Mouse (Mus musculus) ES-E14 (cell line): ENCODE data around the gene Cse1l.

ENCODE experiments used
- CHD2 ChIP-seq: IDR thresholded peaks from 2 replicates; pipeline ENCODE4 v1.6.1; 2014; ENCODE audit warnings: mild to moderate bottlenecking, low read depth, low read length, inconsistent platforms
- HCFC1 ChIP-seq: IDR thresholded peaks from 2 replicates; pipeline ENCODE4 v1.6.1; 2012; ENCODE audit warnings: low read length, inconsistent platforms, borderline replicate concordance; ENCODE audit not compliant: insufficient read depth
- MAFK ChIP-seq: IDR thresholded peaks from 2 replicates; pipeline ENCODE4 v1.6.1; 2014; ENCODE audit warnings: mild to moderate bottlenecking, low read depth, low read length, inconsistent platforms; ENCODE audit not compliant: insufficient read depth
- ZC3H11A ChIP-seq: IDR thresholded peaks from 2 replicates; pipeline ENCODE4 v1.6.1; 2012; ENCODE audit warnings: low read depth, mild to moderate bottlenecking, inconsistent platforms, low read length, borderline replicate concordance
- ZNF384 ChIP-seq: IDR thresholded peaks from 2 replicates; pipeline ENCODE4 v1.6.1; 2012; ENCODE audit warnings: low read depth, low read length, inconsistent platforms

DNA sequence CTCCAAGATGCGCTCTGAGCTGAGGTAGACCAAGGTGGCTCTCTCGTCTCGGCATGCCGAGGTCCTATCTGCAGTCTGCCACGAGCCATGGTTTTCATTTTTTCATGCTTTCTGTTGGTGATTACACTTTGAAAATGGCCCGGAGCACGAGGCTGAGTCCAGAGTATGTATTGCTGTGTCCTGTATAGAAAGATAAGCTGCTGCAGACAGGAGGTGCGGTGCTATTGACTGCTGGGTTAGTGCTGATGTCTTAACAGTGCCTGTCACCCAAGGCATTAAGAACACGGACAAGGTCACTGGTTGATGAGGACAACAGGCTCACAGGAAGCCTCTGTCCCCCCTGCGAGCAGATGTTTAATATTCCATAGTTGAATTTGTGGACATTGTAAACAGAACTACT, 34.9 kb upstream of the Cse1l start:
- TF ChIP-seq HCFC1: no peak
- no peak for TF ChIP-seq ZNF384
- TF ChIP-seq MAFK: no peak
- TF ChIP-seq ZC3H11A: no peak
- TF ChIP-seq CHD2: no peak
